Mouse (Mus musculus) myocyte (in vitro differentiated cells): Measurements from ENCODE around the gene Slc1a1.

Source experiments
- CEBPB ChIP-seq: IDR thresholded peaks from 2 replicates; pipeline ENCODE4 v1.6.1; 2011; ENCODE audit warnings: mild to moderate bottlenecking, moderate library complexity; ENCODE audit not compliant: poor library complexity, insufficient read depth, severe bottlenecking
- E2F4 ChIP-seq: IDR thresholded peaks from one replicate; pipeline ENCODE4 v1.6.1; 2011; ENCODE audit warnings: mild to moderate bottlenecking, control low read depth, moderate library complexity; ENCODE audit not compliant: insufficient read depth
- MAX ChIP-seq: IDR thresholded peaks from one replicate; pipeline ENCODE4 v1.6.1; 2011; ENCODE audit warnings: low read depth, mild to moderate bottlenecking, control low read depth
- POLR2A ChIP-seq: IDR thresholded peaks from one replicate; pipeline ENCODE4 v1.6.1; 2011; ENCODE audit warnings: low read depth, mild to moderate bottlenecking, control low read depth, moderate library complexity; ENCODE audit not compliant: insufficient read length
- POLR2AphosphoS2 ChIP-seq: IDR thresholded peaks from one replicate; pipeline ENCODE4 v1.6.1; 2011; ENCODE audit warnings: low read depth, control low read depth; ENCODE audit not compliant: insufficient read length
- TCF12 ChIP-seq: IDR thresholded peaks from one replicate; pipeline ENCODE4 v1.6.1; 2011; ENCODE audit warnings: mild to moderate bottlenecking, control low read depth; ENCODE audit not compliant: poor library complexity, insufficient read depth, severe bottlenecking
- USF1 ChIP-seq: IDR thresholded peaks from one replicate; pipeline ENCODE4 v1.6.1; 2011; ENCODE audit warnings: low read depth, mild to moderate bottlenecking, control low read depth, moderate library complexity

- TF ChIP-seq MAX: no peak
- no peak for TF ChIP-seq TCF12
- TF ChIP-seq E2F4: no peak
- TF ChIP-seq USF1: no peak
- TF ChIP-seq POLR2A: no peak
- TF ChIP-seq POLR2AphosphoS2: no peak
- no peak for TF ChIP-seq CEBPB
Measured at GRCm38 (mm10) chr19:28844946-28845710, 10.3 kb downstream of the Slc1a1 start.
